Mouse (Mus musculus): ENCODE results near the gene Fam117a.

DNA sequence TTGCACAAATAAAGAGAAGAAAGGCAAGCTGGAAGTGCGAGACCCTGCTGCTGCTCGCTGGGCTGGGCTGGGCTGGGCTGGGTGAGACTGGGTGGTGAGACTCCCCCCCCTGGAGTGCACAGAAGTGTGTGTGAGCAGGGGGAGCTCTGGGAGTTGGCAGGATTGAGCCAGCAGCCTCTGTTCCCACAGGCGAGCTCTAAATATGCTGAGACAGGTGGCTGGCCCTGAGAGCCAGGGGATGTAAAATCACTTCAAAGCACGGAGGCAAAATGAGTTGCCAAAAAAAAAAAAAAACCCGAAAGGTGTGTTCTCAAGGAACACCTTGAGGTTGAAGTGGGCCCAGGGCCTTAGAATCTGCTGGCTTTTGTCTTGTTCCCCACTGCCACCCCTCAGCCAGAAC, 54.9 kb downstream of the Fam117a start:
- TF ChIP-seq CTCF (IDR thresholded peaks at IDR 0.05; ENCODE audit: low read depth, low read length) (no peak), POLR2A (IDR thresholded peaks at IDR 0.05; ENCODE audit: borderline replicate concordance, low read depth, low read length) (no peak)

Data from bone marrow macrophage, adult 2 months (primary cell).